Mouse (Mus musculus) heart, adult 2 months (tissue): ENCODE data around the gene Mapk13.

ENCODE experiments used
- CTCF ChIP-seq: fragments of 200-600 bp; IDR thresholded peaks from 2 replicates; pipeline ENCODE4 v1.8.1; 2022; ENCODE audit warnings: antibody characterized with exemption, mild to moderate bottlenecking, moderate library complexity
- EP300 ChIP-seq: fragments of 200-500 bp; IDR thresholded peaks from 2 replicates; pipeline ENCODE4 v1.6.1; 2011; ENCODE audit warnings: low read depth, low read length, control low read depth; ENCODE audit not compliant: insufficient read depth
- POLR2A ChIP-seq: fragments of 200-500 bp; IDR thresholded peaks from 2 replicates; pipeline ENCODE4 v1.6.1; 2011; ENCODE audit warnings: mild to moderate bottlenecking, low read depth, low read length, control low read depth; ENCODE audit not compliant: insufficient read depth

DNA sequence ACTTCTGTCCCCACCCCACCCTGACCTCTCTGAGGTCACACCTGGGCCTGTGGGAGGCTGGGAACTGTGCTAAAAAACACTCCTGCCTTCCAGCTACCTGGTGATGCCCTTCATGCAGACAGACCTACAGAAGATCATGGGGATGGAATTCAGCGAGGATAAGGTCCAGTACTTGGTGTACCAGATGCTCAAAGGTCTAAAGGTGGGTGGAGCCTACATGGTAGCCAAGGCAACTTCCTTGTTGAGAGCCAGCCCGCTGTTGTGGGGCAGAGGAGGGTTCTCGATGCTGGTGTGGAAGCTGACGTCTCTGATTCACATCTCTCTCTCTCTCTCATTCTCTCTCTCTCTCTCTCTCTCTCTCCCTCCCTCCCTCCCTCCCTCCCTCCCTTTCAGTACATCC lies 6.1 kb downstream of the Mapk13 start:
- TF ChIP-seq EP300: no peak
- no peak for TF ChIP-seq CTCF
- TF ChIP-seq POLR2A: no peak
